Mouse (Mus musculus) hindbrain, embryonic 13.5 days (tissue): ENCODE measurements at regions not wholly inside any gene's neighbourhood (a gene's known extent, or its start where the extent isn't known, plus 50 kb on each side); places are given as distances from the start of the nearest gene placed in this dataset.

Experiments used
- ATAC-seq: fragments of 200-750 bp; cut with Nextera tagmentation; 2 replicates; pipeline ENCODE4 v1.8.0; 2017; ENCODE audit warnings: moderate TSS enrichment; ENCODE audit not compliant: low FRiP score
- H3K27ac ChIP-seq: fragments of 300-500 bp; sonication (generic); 2 replicates; pipeline ENCODE4 v1.5.1; 2015; ENCODE audit warnings: inconsistent platforms, mild to moderate bottlenecking, moderate library complexity
- H3K27me3 ChIP-seq: fragments of 300-500 bp; sonication (generic); 2 replicates; pipeline ENCODE4 v1.6.1; 2015; ENCODE audit warnings: mild to moderate bottlenecking, inconsistent platforms
- H3K36me3 ChIP-seq: fragments of 300-500 bp; sonication (generic); 2 replicates; pipeline ENCODE4 v1.6.1; 2015; ENCODE audit warnings: mild to moderate bottlenecking, inconsistent platforms
- H3K4me1 ChIP-seq: fragments of 300-500 bp; sonication (generic); replicated peaks from 2 replicates; pipeline ENCODE4 v1.6.1; 2015; ENCODE audit warnings: inconsistent platforms
- H3K4me2 ChIP-seq: fragments of 300-500 bp; sonication (generic); 2 replicates; pipeline ENCODE4 v1.6.1; 2015; ENCODE audit warnings: inconsistent platforms, mild to moderate bottlenecking, moderate library complexity
- H3K4me3 ChIP-seq: fragments of 300-500 bp; sonication (generic); 2 replicates; pipeline ENCODE4 v1.5.1; 2015; ENCODE audit warnings: mild to moderate bottlenecking, inconsistent platforms
- H3K9ac ChIP-seq: fragments of 300-500 bp; sonication (generic); 2 replicates; pipeline ENCODE4 v1.6.1; 2015; ENCODE audit warnings: mild to moderate bottlenecking, inconsistent platforms
- H3K9me3 ChIP-seq: fragments of 300-500 bp; sonication (generic); 2 replicates; pipeline ENCODE4 v1.6.1; 2016; ENCODE audit warnings: inconsistent platforms
- WGBS: fragments of 180-500 bp; shearing (Covaris S2); methylation state at CpG from one replicate; pipeline ENCODE4 v1.1.7; 2015; 5-methylcytosine and 5-hydroxymethylcytosine counted together

- Histone ChIP-seq H3K36me3 (no peaks in the 10 kb centered on the region), H3K4me3 (no peak overlapping the region), H3K27ac (no peak overlapping the region), H3K4me2 (no peak overlapping the region), H3K27me3 (peaks cover 3% of the 10 kb centered on the region; the same call in 1 of the 2 replicates), H3K9ac (no peak overlapping the region), H3K4me1 (no peaks in the 10 kb centered on the region), H3K9me3 (no peaks in the 10 kb centered on the region)
- 88% methylated on average over 9 of the region's 9 CpGs for WGBS
- ATAC-seq = no peak
Measured at GRCm38 (mm10) chrX:13386354-13386753, 79.6 kb upstream of the Nyx start.

DNA sequence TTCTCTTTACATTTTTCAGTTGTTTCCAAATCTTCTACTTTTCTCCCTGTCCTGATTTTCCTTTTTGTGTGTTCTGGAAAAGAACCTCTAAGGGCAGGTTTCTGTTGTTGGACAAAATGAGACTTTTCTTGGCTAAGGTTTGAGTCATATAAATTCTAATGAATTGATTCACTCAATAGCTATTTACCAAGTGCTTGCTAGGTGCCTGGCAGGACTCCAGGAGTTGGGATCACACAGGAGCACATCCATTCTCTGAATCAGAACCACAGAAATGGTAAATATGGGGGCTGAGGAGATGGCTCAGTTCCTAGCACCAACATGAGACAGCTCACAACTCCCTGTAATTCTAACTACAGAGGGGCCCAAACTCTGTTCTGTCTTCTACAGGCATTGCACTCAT, 67.4 kb upstream of the Nyx start:
- H3K9ac ChIP-seq = no peak overlapping the region
- no peaks in the 10 kb centered on the region for H3K9me3 ChIP-seq
- no peak overlapping the region for H3K4me2 ChIP-seq
- ATAC-seq = no peak
- H3K36me3 ChIP-seq = no peaks in the 10 kb centered on the region
- H3K27me3 ChIP-seq = 0 out of 2 replicates have a peak, but pooled peaks cover 10% of the 10 kb centered on the region
- H3K4me1 ChIP-seq = no peaks in the 10 kb centered on the region
- H3K4me3 ChIP-seq = no peak overlapping the region
- no peak overlapping the region for H3K27ac ChIP-seq

GRCm38 (mm10) chrX:13412726-13413125, 53.2 kb upstream of the Nyx start:
- Histone ChIP-seq H3K4me3 (no peak overlapping the region), H3K4me2 (no peak overlapping the region), H3K36me3 (no peaks in the 10 kb centered on the region), H3K9ac (no peak overlapping the region), H3K4me1 (no peaks in the 10 kb centered on the region), H3K9me3 (no peaks in the 10 kb centered on the region), H3K27me3 (peaks cover 38% of the 10 kb centered on the region; the same call in 1 of the 2 replicates), H3K27ac (no peak overlapping the region)
- 67% methylated on average over 2 of the region's 2 CpGs for WGBS
- no peak for ATAC-seq

DNA sequence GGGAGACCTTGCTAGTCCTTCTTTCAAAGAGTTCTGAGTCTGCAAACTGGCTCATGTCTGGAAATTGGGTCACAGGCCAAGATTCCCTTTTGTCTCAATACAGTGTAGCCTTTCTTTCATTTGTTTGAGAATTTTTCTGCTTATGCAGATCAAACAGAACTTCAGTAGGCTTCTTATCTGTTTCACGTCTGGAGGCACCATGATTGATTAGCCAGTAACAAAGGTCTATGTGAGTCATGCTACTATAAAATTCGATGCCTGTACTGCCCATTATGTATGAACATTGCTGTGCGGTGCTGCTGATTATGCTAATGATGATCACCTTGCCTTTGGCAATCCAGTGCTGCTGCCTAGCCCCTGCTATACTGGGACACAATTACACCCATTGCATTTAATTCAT, 52.8 kb upstream of the Nyx start:
- WGBS = 28% methylated on average over 3 of the region's 3 CpGs

More for the DNA sequence above, 52.8 kb upstream of the Nyx start:
- Histone ChIP-seq H3K27ac (no peak overlapping the region), H3K36me3 (no peaks in the 10 kb centered on the region), H3K4me2 (no peak overlapping the region), H3K4me1 (no peaks in the 10 kb centered on the region), H3K27me3 (peaks cover 38% of the 10 kb centered on the region; the same call in 1 of the 2 replicates), H3K9ac (no peak overlapping the region), H3K9me3 (no peaks in the 10 kb centered on the region), H3K4me3 (no peak overlapping the region)
- ATAC-seq = no peak
